Mouse (Mus musculus) embryo, embryonic 10.5 days (tissue): Measurements from ENCODE around the gene Syn2.
A peak's percentile ranks its signal among the peaks of the same experiment; 100 is the strongest.

ENCODE experiments used
- DNase-seq: peaks from one replicate; pipeline ENCODE4 v3.0.0-alpha.2; 2015; ENCODE audit warnings: low spot score

Syn2 gene

GRCm38 (mm10) chr6:115134501-115135331 is at the start of gene Syn2:
Syn2 (plus strand) TSS chr6:115134902.
- DNase-seq = peak; percentile 90

- DNase-seq = no peak
Measured at GRCm38 (mm10) chr6:115085274-115085841, 49.3 kb upstream of the Syn2 start.

- no peak for DNase-seq
Measured at GRCm38 (mm10) chr6:115088314-115089106, 46.2 kb upstream of the Syn2 start.

- no peak for DNase-seq
Measured at GRCm38 (mm10) chr6:115091737-115092136, 43.0 kb upstream of the Syn2 start.

- DNase-seq = no peak
Measured at GRCm38 (mm10) chr6:115102542-115102941, 32.2 kb upstream of the Syn2 start.

GRCm38 (mm10) chr6:115111426-115111825 is 23.3 kb upstream of the Syn2 start:
- no peak for DNase-seq

GRCm38 (mm10) chr6:115122181-115122580 is 12.5 kb upstream of the Syn2 start:
- no peak for DNase-seq

- DNase-seq = peak; percentile 76
Measured at GRCm38 (mm10) chr6:115123262-115124201, 11.2 kb upstream of the Syn2 start.

GRCm38 (mm10) chr6:115124675-115125357 is 9.9 kb upstream of the Syn2 start:
- DNase-seq = no peak

GRCm38 (mm10) chr6:115125358-115125720 is 9.4 kb upstream of the Syn2 start:
- no peak for DNase-seq

- DNase-seq = peak; percentile 64
Measured at GRCm38 (mm10) chr6:115126232-115126785, 8.4 kb upstream of the Syn2 start.

- DNase-seq = no peak
Measured at GRCm38 (mm10) chr6:115126851-115127250, 7.9 kb upstream of the Syn2 start.

GRCm38 (mm10) chr6:115127255-115127824 is 7.4 kb upstream of the Syn2 start:
- DNase-seq = no peak

GRCm38 (mm10) chr6:115135332-115135649 is 589 bp downstream of the Syn2 start:
- DNase-seq = peak; percentile 17

GRCm38 (mm10) chr6:115136156-115136555 is 1.5 kb downstream of the Syn2 start:
- DNase-seq = no peak

- DNase-seq = no peak
Measured at GRCm38 (mm10) chr6:115141446-115141845, 6.7 kb downstream of the Syn2 start.

GRCm38 (mm10) chr6:115161175-115161574 is 26.5 kb downstream of the Syn2 start:
- no peak for DNase-seq

GRCm38 (mm10) chr6:115165863-115166470 is 31.3 kb downstream of the Syn2 start:
- DNase-seq = no peak

GRCm38 (mm10) chr6:115168921-115169320 is 34.2 kb downstream of the Syn2 start:
- DNase-seq = no peak

- no peak for DNase-seq
Measured at GRCm38 (mm10) chr6:115169518-115169917, 34.8 kb downstream of the Syn2 start.
